Mouse (Mus musculus): ENCODE data around the gene H2afy. TPM values are rescaled to one million over a fixed set of nuclear protein-coding genes. Genes with fewer than 3 reads are reported as not detected.

H2afy gene
- total RNA-seq (2021), result 100 to 1,000 TPM; 115 to 130 TPM

- no peak for DNase-seq (ENCODE audit: extremely low spot score in 1 of 2, low spot score in 1 of 2)
These were observed at the start of gene H2afy for GRCm38 (mm10) chr13:56136200-56136599. H2afy (minus strand) TSS chr13:56136361.

- no peak for DNase-seq (ENCODE audit: extremely low spot score in 1 of 2, low spot score in 1 of 2)
These were observed 47.5 kb upstream of the H2afy start for GRCm38 (mm10) chr13:56183687-56184086.

DNA sequence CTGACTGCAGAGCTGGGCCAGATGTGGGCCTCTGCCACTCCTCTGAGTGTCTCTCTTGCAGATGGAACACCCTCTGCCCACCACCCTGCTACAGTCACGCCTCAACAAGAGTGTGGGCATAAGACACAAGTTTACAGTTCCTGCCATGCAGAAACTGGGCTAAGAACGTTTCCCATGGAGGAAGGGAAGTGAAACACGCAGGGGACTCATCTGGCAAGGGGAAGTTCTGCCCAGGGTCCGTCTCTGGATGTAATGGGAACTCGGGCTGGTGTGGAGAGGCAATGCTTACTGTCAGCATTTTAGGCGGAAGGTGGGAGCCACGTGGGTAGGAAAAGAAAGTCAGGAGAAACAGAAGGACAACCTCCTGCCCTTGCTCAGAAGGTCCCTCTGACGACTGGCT, 45.3 kb upstream of the H2afy start:
- no peak for DNase-seq (ENCODE audit: extremely low spot score in 1 of 2, low spot score in 1 of 2)

DNA sequence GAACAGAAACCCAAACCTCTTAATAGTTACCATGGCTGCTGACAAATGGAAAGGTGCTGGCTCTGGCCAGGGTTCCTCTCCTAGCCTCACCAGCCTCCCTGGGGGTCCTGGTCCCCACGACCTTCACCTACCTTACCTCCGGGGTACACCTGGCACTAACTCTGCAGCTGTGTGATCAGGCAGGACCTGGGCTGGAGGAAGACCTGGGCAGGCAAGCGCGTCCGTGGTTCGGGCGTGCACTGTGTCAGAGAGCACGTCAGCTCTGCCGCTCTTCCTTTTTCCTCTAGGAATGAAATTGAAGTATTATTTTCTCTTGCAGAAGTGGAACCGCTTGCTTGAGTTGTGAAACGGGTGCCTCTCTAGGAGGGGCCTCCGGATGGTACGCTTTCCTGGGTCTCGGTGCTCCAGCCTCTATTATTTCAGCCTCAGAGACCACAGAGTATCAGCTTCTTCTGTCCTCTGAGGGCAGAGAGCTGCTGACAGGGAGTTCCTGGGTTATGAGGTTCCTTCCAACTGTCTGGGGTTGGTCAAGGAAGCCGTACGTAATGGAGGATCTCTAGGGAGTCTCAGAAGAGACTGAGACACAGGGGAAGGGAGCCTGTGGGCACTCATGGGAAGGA, 42.4 kb upstream of the H2afy start, which contains the start of gene Tifab:
Gene Tifab (minus strand): TSS at position 470 of the 620 bp plus-strand sequence.
- no peak for DNase-seq (ENCODE audit: extremely low spot score in 1 of 2, low spot score in 1 of 2)

- DNase-seq (ENCODE audit: extremely low spot score in 1 of 2, low spot score in 1 of 2), result no peak
These were observed 40.1 kb upstream of the H2afy start for GRCm38 (mm10) chr13:56176310-56176709.

- DNase-seq (ENCODE audit: extremely low spot score in 1 of 2, low spot score in 1 of 2), result no peak
These were observed 39.7 kb upstream of the H2afy start for GRCm38 (mm10) chr13:56175848-56176247.

GRCm38 (mm10) chr13:56172901-56173545, 36.9 kb upstream of the H2afy start:
- no peak for DNase-seq (ENCODE audit: extremely low spot score in 1 of 2, low spot score in 1 of 2)

DNA sequence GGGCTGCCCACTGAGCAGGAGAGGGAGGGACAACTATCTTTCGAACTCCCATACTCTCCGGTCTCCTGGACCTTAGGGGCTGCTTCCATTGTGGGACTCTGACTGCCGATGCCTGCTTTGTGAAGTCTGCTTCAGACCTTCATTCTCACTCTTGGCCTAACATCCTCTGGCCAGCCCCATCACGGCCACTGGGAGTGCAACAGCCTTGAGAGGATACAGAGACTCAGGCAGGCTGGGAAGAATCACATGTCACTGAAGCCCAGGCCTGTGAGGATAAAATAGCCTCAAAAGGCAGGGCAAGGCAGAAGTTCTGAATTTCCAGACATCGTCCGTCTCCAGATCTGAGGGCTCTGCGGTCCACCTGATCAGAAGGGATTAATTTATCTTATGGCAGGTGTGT, 35.9 kb upstream of the H2afy start:
- DNase-seq (ENCODE audit: extremely low spot score in 1 of 2, low spot score in 1 of 2), result no peak

GRCm38 (mm10) chr13:56168403-56168781, 32.2 kb upstream of the H2afy start:
- DNase-seq (ENCODE audit: extremely low spot score in 1 of 2, low spot score in 1 of 2), result no peak

DNA sequence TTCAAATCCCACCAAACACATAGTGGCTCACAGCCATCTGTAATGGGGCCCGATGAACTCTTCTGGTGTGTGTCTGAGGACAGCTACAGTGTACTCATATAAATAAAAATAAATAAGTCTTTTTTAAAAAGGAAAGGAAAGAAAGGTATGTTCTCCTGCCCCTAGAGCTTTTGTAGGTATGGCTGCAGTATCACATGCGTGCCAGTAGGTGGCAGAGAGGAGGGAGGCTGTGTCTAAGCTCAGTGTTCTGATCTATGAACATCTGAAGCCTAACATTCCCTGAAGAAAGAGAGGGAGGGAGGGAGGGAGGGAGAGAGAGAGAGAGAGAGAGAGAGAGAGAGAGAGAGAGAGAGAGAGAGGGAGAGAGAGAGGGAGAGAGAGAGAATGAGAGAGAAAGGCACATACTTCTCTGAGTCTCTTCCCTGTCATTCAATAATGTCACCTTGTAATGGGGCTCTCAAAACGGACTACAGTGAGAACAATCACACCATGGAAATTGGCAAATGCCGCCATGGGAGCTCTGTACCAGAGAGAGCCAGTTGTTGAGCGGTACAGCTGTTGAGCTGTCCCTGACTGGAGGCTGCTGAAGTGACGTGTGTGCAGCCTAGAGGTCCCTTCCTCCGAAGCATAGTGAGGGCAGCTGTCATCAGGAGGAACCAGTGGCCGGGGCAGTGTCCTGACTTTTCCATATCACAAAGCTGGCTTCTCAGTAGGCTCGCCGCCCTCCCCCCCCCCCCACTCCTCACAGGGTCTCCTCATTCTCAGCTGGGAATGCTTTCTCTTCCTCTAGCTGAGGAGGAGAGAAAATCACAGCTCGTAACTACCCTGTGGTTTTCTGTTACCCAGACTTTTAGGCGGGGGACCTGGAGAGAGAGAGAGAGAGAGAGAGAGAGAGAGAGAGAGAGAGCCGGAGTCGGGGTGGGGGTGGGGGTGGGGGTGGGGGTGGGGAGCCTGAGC, 31.6 kb upstream of the H2afy start:
- peak in 1 of 2 experiments; percentile 42 for DNase-seq (ENCODE audit: extremely low spot score in 1 of 2, low spot score in 1 of 2)

GRCm38 (mm10) chr13:56165561-56165960, 29.4 kb upstream of the H2afy start:
- no peak for DNase-seq (ENCODE audit: extremely low spot score in 1 of 2, low spot score in 1 of 2)

GRCm38 (mm10) chr13:56164372-56164771, 28.2 kb upstream of the H2afy start:
- no peak for DNase-seq (ENCODE audit: extremely low spot score in 1 of 2, low spot score in 1 of 2)

DNA sequence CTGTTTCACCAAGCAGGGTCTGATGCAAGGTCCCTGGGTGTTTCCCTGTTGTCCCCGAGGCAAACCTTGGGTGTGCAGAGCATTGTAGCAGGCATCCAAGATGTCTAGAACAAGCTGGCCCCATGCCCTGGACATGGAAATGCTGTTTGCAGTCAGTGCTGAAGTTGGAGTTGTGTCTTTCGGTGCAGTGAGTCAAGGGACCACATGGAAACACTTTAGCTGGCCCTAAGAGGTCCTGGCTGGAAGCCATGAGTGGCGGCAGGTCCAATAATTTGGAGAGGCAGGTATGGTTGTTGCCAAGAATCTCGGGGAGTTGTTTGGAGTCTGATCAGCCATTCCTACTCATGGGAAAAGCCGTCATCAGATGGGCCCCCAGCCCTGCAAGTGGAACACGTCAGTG, 27.6 kb upstream of the H2afy start:
- DNase-seq (ENCODE audit: extremely low spot score in 1 of 2, low spot score in 1 of 2), result no peak

DNA sequence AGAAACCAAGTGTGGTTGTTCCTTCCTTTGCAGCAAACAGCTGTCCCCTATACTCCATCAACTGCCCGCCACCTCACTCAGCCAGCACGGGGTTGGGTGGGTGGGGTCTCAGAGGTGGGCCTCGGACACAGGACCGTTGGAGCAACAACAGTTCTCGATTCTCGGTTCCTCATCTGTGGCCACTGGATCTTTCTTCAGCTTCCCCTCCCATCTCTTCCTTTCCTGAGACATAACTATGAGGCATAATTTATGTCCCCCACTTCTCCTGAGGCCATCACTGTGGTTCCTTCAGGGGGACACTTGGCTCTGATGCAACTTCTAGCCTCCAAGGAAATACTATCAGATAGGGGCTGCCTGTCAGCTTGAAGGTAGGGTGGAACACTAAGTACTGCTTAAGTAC, 26.7 kb upstream of the H2afy start:
- DNase-seq (ENCODE audit: extremely low spot score in 1 of 2, low spot score in 1 of 2), result no peak

GRCm38 (mm10) chr13:56159614-56160363, 23.6 kb upstream of the H2afy start:
- DNase-seq (ENCODE audit: extremely low spot score in 1 of 2, low spot score in 1 of 2), result no peak

DNA sequence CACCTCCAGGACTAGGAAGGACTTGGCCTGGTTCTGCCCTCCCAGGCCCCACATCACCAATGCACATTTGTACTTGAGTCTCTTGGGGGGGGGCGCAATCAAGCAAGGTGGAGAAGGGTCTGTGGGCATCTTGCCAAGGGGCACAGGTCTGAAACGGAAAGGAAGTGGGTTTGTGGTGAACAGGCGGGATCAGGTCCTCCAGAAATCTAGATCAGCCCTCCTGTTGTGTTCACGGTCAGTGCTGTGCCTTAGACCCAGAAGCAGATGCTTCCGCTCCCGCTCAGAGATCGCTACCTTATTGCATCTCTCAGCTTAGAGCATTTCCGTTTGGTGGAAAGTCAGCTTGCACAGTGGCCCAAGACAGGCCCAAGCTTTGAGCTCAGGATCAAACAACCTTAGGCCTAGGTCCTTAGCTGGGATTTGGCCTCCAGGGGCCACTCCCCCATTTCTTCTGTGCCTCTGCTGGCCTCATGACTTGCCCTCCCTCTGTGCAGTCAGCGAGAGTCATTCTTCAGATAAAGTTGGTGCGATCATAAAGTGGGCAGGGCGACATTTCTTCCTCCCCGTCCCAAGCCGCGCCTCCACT, 22.9 kb upstream of the H2afy start:
- DNase-seq (ENCODE audit: extremely low spot score in 1 of 2, low spot score in 1 of 2), result no peak

DNA sequence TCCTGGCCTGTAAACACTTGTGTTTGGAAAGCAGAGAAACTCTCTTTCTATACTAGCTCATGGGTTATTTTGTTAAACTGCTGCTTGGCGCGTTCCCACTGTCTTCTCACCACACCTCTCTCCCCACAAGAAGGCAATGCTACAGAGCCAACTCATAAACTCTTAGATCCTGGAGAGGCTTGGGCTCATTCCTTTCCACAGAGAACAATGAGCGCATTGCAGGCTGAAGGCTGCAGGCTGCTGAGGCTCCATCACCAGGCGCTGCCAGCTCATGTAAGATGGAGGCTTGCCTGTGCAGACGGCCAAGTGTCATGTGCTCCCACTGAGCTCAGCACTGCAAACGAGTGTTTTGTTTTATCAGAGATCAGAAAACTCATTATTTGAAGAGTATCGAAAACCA, 19.5 kb upstream of the H2afy start:
- DNase-seq (ENCODE audit: extremely low spot score in 1 of 2, low spot score in 1 of 2), result no peak

DNA sequence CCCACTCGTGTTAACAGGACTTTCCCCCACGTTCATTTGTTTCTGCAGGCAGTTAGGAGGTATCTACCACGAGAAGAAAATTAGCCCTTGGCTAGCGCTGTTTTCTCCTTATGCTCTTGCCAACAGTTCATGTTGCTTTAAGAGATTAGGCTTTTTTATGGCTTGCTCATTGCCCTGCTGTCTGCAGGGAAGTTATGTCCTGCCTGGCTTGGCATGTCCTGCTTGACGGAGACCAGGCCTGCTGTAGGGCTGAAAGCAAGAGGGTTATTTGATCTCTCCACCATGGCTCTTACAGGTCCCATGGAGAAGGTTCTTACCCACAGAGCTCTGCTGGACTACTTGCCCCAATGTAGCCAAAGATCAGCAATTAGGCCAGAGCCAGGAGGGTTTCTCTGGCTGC, 18.9 kb upstream of the H2afy start:
- DNase-seq (ENCODE audit: extremely low spot score in 1 of 2, low spot score in 1 of 2), result no peak

GRCm38 (mm10) chr13:56152773-56153460, 16.8 kb upstream of the H2afy start:
- DNase-seq (ENCODE audit: extremely low spot score in 1 of 2, low spot score in 1 of 2), result no peak

Data from layer of hippocampus, postnatal 25 days (tissue).